Mouse (Mus musculus): ENCODE measurements around the gene B3gat1.

B3gat1 gene

GRCm38 (mm10) chr9:26776122-26776902 is 42.8 kb downstream of the B3gat1 start:
- peak; percentile 52 to 56 for DNase-seq

- peak in 1 of 2 experiments; percentile 37 for DNase-seq
These were observed 44.9 kb downstream of the B3gat1 start for GRCm38 (mm10) chr9:26778421-26778820.

- no peak for DNase-seq
These were observed 50.0 kb downstream of the B3gat1 start for GRCm38 (mm10) chr9:26783414-26783975.

- peak; percentile 18 to 47 for DNase-seq
These were observed 59.3 kb downstream of the B3gat1 start for GRCm38 (mm10) chr9:26792829-26793228.

- peak; percentile 23 to 35 for DNase-seq
These were observed 64.7 kb downstream of the B3gat1 start for GRCm38 (mm10) chr9:26798205-26798604.

- DNase-seq, result peak; percentile 42 to 69
These were observed 65.2 kb downstream of the B3gat1 start for GRCm38 (mm10) chr9:26798731-26799130.

- DNase-seq, result peak; percentile 71 to 90
These were observed 66.8 kb downstream of the B3gat1 start for GRCm38 (mm10) chr9:26800357-26800756.

- peak in 1 of 2 experiments; percentile 7 for DNase-seq
These were observed 70.8 kb downstream of the B3gat1 start for GRCm38 (mm10) chr9:26804321-26804720.

GRCm38 (mm10) chr9:26805935-26806666 is 72.6 kb downstream of the B3gat1 start, which contains the start of gene Glb1l2:
Glb1l2 (minus strand) TSS chr9:26806468.
- DNase-seq, result peak; percentile 98

- no peak for DNase-seq
These were observed 75.2 kb downstream of the B3gat1 start for GRCm38 (mm10) chr9:26808735-26809134.
